Mouse (Mus musculus): ENCODE data around the gene Nhsl2.

Gene Nhsl2

DNA sequence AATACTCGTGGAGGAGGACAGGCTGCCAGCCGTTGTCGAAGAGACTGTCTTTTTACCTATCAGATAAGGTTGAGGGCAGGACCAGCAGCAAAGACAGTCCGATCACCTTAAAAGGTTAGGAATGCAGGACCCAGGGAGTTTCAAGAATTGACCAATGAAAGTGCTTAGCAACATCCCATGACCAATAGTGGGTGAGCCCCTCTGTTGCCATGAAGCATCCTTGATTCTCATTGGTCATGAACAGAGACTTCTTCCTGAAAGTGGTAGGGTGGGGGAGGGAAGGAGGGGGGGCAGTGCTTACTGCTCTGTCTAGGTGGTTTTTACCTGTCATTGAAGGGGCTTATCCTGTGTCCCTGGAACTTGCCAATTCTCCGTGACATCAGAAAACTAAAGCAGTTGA lies 130.1 kb downstream of the Nhsl2 start:
- peak; percentile 63 for DNase-seq (ENCODE audit: low read depth, low spot score)

DNA sequence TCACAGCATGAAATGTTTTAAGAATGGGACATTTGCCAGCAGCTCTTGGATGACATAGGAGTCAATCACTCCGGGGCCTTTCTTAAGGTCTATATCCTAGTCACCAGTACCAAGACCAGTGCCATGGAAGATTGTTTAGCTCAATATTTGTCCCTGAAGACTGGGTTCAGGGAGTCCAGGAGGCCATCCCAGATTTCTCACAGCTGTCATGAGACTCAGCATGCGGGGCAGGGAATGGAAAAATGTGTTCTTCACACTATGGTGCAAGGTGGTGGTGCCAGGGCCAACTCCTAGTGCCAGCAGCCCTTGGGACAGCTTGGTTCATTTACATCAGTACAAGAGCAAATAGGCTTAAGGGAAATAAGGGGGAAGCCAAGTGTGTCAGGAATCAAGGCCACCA lies 131.4 kb downstream of the Nhsl2 start:
- DNase-seq (ENCODE audit: low read depth, low spot score) = no peak

DNA sequence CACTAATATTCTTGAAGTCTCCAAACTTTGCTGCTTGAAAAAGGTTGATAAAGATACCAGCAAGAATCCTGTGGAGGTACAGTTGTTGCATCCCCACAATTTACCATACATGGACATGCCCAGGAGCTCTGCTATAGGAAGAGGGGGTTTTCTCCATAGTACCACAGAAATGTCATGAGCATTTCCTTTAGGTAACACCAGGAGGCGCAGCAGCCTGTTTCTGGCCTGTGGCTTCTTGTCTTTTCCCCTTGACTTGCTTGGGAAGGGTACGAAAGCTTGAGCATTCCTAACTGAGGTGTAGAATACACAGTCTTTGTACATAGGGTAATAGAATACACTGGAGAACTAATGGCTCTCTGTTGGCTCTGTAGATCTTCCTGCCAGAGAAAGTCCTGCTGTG lies 132.3 kb downstream of the Nhsl2 start:
- DNase-seq (ENCODE audit: low read depth, low spot score) = peak; percentile 51

DNA sequence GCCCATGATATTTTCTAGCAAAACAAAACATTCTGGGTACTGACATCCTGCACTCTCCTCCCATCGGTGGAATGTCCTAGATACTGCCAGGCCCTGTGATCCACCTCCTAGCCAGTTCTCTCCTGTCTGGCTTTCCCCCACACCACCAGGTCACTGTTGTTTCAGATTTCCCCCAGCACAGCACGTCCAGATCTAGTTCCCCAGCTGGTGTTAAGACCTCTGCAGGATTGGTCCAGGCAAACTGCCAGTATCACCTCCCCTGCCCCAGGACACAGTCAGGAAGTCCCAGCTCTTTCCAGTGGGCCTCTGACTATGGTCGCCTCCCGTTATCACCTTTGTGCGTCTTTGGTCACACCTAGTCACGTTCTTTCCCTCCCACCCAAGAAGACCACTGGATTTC lies 134.5 kb downstream of the Nhsl2 start:
- no peak for DNase-seq (ENCODE audit: low read depth, low spot score)

DNA sequence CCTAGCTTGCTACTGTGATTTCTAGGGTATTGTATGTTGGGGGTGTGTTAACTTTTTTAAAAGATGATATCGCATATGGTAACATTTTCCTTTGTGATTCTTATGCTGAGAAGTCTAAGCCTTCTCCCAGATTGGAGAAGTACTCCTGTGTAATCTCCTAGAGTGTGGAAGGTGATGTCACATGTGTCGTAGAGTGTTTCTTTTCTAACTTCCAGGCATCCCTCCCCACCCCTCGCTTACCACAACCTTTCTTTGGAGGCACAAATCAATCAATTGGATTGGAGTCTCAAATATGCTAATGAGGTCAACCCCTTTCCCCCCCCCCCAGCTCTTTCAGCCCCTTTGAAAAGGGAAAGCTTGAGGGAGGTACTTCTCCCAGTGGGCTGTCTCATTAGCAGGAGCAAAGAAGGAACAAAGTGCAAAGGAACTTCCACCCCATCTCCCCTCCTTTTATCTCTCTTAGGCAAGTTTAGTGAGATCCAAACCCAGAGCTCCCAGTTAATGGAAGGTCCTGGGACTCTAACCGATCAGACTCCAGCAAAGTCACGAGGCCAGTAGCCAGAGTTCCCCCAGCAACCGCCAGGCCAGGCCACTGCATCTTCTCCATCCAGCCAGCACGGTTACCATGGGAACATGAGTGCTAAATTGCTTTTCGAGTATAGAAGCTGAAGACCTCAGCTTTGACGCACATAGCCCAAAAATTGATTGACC lies 137.6 kb downstream of the Nhsl2 start:
- DNase-seq (ENCODE audit: low read depth, low spot score) = no peak

DNA sequence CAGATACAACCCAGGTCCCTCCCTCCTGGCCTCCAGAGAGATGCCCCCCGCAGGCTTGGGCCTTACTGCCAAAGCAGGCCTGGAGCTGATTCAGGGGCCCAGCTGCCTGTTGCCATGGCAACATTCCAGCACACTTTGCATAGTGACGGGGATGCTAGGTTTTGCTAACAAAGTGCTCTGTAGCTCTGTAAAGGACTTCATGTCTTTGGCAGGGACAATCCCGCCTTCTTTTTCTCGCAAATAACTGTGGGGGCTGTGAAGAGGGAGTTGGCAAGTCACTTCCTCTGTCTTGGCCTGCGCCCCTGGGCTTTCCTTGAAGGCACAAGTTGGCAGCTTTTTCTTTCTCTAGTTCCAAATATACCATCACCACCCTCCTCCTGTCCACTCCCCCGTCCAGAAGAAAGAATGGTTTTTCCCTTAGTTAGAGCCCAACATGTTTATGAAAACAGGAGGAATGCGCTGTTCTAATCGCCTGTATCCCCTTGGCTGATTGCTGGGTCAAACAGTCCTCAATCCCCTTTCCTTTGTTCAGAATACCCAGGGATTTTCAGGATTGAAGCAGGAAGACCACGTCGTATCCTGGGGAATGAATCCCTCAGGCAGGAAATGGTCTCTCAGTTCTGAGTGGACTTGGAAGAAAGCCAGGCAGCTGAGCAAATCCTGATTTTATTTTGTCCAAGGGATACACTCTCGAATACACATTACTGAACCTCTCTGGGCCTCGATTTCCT lies 144.8 kb downstream of the Nhsl2 start:
- DNase-seq (ENCODE audit: low read depth, low spot score) = peak; percentile 53

GRCm38 (mm10) chrX:101996726-101997125 lies 147.5 kb downstream of the Nhsl2 start:
- DNase-seq (ENCODE audit: low read depth, low spot score) = no peak

- peak; percentile 31 for DNase-seq (ENCODE audit: low read depth, low spot score)
Measured at GRCm38 (mm10) chrX:102003632-102004315, 154.6 kb downstream of the Nhsl2 start.

- DNase-seq (ENCODE audit: low read depth, low spot score) = no peak
Measured at GRCm38 (mm10) chrX:102004370-102004769, 155.2 kb downstream of the Nhsl2 start.

GRCm38 (mm10) chrX:102005141-102005641 lies 156.0 kb downstream of the Nhsl2 start:
- peak; percentile 94 for DNase-seq (ENCODE audit: low read depth, low spot score)

DNA sequence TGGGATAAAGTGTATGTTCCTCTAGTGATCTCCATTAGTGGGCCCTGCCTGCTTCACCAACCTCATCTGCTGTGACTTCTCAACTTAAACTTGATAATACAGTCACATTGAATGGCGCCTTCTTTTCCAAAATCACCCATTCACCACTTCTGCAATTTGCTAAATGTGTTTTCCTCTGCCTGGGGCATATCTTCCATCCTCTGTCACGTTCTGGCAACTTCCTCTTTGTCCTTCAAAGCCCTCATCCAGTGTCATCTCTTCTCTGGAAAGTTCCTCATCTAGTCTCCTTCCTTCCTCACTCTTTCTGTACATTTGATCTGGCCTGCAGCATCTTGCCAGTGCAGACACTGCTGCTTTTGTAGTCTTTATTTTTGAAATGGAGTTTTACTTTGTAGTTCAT lies 158.8 kb downstream of the Nhsl2 start:
- no peak for DNase-seq (ENCODE audit: low read depth, low spot score)

DNA sequence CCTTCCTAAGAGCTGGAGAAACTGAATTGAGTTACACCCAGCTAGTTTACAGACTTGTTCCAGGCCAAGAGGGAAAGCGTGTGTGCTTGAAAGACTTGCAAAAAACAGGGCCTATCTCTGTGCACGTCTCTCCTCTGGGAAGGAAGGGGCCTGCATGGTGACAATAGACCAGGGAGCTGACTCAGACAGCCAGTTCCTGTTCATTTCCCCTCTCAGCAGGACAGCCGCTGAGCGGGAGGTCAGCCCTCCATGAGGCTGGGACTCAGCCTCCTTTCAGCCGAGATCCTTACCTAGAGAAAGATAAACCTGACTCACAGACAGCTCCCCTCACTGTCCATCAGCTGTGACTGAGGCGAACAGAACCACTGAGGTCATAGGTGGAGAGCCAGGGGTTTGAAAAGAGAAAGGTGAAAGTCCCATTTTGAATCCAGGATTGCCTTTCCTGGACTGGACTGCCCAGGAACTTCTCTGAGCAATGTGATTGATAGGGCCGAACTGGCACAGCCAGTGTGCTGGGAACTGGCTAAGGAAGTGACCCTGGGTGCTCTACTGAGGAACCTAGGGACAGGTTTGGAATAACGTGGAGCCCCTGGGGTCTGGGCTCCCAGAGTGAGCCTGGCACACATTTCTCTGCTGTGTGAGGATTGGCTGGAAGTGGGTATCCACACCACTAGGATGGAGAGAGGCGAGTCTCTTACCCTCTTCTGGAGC lies 168.2 kb downstream of the Nhsl2 start:
- no peak for DNase-seq (ENCODE audit: low read depth, low spot score)

DNA sequence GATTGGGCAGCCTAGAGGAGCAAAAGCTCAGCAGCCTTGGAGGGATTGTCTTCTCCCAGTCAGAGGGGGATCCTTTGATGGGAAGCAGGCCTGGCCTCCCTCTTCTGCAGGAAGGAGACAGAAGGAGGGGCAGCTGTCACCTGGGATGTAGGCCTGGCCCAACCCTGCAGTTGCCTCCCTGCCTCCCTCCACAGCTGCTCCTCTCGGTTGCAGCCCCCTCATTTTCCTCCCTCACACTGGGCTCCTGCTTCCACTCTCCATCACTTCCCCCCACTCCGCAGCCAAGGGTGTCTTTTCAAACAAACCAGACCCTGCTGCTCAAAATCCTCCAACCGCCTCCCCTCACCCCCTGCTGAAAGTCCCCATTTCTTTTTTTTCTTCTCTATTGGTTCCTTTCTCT lies 169.7 kb downstream of the Nhsl2 start:
- no peak for DNase-seq (ENCODE audit: low read depth, low spot score)

DNA sequence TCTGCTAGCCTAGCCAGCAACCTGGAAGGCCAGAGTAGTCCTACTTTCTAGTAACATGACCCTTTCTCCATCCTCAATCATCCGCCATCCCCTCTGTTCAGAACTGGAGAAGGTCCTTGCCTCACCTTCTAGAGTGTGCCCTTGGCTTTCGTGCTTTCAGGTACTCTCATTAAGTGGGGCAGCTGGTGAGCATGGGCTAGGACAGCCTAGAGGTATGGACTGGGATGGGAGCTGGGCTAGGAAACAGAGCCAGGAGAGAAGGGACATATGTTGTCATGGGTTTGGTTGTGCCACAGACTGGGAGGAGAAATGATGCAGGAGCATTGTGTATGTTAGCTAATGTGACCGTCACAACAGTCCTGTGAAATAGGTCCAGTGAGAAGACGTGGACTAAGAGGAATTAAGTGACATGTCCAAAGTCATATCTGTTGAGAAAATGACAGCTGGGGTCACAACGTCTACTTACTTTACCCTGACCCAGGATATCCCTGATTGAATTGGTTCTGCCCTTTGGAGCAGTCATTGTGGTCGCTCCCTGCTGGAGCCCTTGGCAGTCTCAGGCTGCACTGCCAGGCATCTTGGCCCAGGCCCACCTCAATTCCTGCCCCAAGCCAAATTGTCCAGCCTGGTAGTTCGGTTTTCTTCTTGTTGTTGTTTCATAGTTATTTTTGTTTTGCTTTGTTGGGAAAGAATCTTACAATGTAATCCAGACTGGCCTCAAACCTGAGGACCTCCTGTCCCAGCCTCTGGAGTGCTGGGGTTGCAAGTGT lies 170.5 kb downstream of the Nhsl2 start:
- no peak for DNase-seq (ENCODE audit: low read depth, low spot score)

DNA sequence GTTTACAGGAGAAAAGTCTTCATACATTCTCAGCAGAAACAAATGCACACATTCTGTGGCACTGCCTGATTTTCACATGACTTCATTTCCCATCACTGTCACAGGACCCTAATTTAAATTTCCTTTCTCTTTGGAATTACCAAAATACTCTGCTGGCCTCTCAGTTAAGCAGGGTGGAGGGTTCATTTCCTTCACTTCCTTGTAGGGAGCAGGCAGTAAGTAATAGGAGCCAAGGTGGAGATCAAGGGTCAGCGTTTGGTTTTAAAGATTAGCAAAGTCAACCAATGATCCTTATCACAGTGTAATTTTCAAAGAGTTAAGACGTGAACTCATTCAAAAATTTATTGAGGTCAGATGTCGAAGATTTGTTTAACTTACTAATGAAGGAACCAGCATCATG lies 175.8 kb downstream of the Nhsl2 start:
- DNase-seq (ENCODE audit: low read depth, low spot score) = no peak

DNA sequence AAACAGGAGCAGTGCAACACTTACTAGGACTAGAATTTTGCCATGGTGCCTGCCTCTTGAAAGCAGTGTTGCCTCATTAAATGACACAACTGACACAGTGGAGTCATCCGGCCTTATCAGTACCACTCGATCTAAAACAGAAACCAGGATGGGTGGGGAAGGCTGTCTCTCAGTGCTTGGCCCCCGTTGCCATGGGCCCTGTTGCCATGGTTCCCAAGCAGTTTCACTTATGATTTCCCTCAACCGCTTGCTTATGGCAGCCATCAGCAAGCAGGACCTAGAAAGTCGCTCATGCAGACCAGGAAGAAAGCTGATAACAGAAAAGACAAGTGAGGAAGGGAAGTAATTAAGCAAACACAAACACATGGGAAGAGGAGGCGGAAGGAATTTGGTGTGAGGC lies 182.7 kb downstream of the Nhsl2 start:
- DNase-seq (ENCODE audit: low read depth, low spot score) = peak; percentile 23

DNA sequence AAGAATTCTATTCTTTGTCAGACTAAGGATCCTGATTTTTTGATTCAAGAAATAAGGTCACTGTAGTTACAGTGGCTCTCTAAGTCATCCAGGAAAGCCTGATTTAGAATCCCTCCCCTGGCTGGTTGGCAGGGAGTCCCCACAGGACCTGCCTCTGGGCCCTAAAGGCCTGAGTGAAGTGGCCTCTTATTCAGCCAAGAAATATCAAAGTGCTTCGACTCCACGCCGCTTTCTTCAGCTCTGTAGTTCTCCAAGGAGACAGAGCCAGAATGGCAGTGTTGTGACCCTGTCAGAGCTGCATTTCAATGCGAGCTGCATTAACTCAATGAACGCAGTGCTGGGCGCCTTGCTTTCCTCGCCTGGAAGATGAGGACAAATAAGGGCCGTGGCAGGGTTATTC lies 183.2 kb downstream of the Nhsl2 start:
- DNase-seq (ENCODE audit: low read depth, low spot score) = no peak

GRCm38 (mm10) chrX:102033566-102033965 lies 184.4 kb downstream of the Nhsl2 start:
- DNase-seq (ENCODE audit: low read depth, low spot score) = no peak

DNA sequence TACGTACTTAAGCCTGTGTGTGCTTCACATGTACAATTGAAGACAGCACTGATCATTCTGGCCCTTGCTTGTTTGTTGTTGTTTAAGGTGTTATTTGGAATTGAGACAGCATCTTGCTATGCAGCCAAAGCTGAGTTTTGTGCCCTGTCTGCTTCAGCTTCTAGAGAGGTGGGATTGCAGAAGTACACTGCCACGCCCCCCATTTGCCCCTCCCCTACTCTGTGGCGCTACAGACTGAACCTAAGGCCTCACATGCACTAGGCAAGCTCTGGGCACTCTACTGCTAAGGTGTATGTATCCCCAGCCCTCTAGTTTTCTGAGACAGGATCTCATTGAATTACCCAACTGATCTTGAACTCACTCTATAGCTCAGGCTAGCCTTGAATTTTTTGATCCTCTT lies 186.5 kb downstream of the Nhsl2 start:
- DNase-seq (ENCODE audit: low read depth, low spot score) = peak; percentile 16

GRCm38 (mm10) chrX:102036866-102037361 lies 187.7 kb downstream of the Nhsl2 start:
- no peak for DNase-seq (ENCODE audit: low read depth, low spot score)

GRCm38 (mm10) chrX:102037506-102037905 lies 188.3 kb downstream of the Nhsl2 start:
- no peak for DNase-seq (ENCODE audit: low read depth, low spot score)
